Mouse (Mus musculus) right cerebral cortex, adult 2 months (tissue): ENCODE measurements around the gene Tanc2.

ENCODE experiments used
- DNase-seq, 2 experiments: peaks; one replicate each; pipeline ENCODE4 v3.0.0; 2021 to 2022; ENCODE audit warnings: low spot score in 2 of 2

The Tanc2 gene

GRCm38 (mm10) chr11:105922769-105923663 is 333.2 kb downstream of the Tanc2 start:
- DNase-seq: peak; percentile 53 to 58

- DNase-seq: peak; percentile 85 to 87
Observed at GRCm38 (mm10) chr11:105927065-105928030, 337.6 kb downstream of the Tanc2 start.

- DNase-seq: no peak
Observed at GRCm38 (mm10) chr11:105928171-105928570, 338.4 kb downstream of the Tanc2 start.

DNA sequence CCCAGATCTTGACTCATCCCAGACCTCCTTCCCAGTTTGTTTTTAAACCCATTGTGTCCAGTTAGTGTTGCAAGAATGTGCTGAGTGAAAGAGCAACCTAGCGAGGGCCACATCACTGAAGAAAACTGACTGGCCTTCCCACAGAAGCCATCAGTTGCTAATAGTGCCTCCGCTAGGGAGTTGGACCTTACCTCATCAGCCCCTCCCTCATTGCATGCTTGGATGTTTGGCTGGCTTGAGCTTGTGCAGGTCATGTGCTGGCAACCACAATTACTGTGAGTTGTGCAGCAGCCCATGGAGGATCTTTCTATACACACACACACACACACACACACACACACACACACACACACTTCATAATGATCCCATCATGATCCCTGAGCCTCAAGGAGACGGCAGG is 341.6 kb downstream of the Tanc2 start:
- no peak for DNase-seq

DNA sequence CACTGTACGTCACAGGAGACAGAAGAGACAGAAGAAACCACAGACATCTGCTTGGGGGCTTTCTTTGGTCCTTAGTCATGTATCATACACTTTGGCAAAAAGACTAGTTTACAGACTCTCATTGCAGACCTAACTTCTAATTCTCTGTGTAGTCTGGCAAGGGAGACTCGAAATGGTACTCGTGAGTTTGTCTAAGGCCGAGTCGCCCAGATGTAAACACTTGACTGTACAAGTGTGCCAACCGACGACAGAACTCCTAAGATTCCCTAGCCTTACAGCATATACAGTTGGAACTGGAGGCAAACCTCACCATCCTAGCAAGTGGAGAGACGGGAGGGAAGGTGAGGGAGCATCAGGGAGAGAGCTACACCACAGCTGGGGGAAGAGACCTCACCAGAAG is 344.0 kb downstream of the Tanc2 start:
- no peak for DNase-seq

DNA sequence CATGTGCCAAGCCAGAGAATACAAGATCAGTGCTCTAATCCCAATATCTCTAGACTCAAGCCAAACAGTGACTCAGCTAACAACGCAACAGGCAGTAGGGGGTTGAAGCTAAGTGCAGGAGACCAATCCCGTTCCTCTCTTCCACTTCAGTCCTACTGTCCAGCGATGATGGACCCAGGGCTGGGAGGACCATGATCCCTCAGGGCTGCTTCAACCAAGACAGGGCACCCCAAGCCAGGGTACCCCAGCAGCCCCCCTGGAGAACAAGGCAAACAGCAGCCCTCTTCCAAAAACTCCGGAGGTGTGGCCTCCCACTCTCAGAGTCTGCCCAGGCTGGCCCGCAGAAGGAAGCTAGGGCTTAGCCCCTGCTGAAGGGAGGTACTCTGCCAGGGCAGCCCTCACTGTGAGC is 344.5 kb downstream of the Tanc2 start:
- DNase-seq: no peak

- no peak for DNase-seq
Observed at GRCm38 (mm10) chr11:105934816-105935215, 345.0 kb downstream of the Tanc2 start.

DNA sequence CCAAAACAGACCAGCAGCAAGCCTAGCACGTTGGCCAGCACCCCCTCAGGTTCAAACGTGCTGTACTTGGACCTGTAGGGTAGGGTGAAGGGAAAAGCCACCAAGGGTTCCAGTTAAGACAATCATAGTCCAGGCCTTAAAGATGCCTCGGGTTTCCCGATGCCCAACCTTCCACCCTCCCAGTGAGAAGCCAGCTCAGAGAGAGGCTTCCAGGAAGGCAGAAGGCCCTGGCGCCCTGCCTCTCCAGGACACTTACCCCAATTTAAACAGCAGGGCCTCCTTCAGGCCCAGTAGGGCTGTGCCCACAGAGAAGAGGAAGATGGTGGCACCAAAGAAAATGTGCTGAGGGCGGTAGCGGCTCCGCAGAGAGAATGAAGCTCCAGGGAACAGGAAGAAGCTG is 345.7 kb downstream of the Tanc2 start:
- no peak for DNase-seq

DNA sequence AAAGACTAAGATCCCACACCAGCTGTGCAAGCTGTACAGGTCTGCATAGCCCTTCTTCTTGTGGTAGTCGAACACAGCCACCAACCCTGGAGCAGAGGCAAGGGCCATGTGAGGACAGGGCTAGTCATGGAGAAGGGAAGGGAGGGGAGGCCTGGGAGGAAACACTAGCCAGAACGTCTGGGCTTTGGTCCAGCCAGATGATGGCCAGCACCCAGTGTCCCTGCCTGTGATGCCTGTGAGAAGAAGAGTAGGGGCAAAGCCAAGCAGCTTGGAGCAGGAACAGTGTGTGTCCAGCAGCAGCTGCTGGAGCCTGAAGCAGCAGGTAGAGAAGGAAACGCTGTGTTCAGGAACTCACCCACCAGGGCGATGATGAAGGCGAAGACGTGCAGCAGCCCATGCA is 346.4 kb downstream of the Tanc2 start:
- peak in 1 of 2 experiments; percentile 52 for DNase-seq

DNA sequence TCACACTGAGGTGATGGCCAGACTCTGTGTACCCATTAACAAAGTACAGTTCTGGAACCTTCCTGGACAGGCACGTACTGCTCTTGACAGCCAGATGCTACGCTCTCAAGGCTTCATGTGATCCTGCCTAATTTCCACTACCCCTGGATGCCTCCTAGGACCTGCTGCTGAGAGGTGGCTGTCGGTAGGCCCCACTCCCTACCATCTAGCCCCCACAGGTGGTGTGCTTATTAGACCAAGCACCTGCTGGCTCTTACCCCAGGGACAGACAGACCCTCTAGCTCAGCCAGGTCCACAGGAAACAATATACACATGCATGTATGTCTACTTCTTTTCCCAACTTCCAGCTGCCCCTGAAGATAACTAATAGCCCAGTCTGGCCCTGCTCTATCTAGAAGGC is 347.2 kb downstream of the Tanc2 start:
- no peak for DNase-seq

- peak in 1 of 2 experiments; percentile 10 for DNase-seq
Observed at GRCm38 (mm10) chr11:105938771-105939170, 349.0 kb downstream of the Tanc2 start.

- DNase-seq: no peak
Observed at GRCm38 (mm10) chr11:105941973-105942372, 352.2 kb downstream of the Tanc2 start.

DNA sequence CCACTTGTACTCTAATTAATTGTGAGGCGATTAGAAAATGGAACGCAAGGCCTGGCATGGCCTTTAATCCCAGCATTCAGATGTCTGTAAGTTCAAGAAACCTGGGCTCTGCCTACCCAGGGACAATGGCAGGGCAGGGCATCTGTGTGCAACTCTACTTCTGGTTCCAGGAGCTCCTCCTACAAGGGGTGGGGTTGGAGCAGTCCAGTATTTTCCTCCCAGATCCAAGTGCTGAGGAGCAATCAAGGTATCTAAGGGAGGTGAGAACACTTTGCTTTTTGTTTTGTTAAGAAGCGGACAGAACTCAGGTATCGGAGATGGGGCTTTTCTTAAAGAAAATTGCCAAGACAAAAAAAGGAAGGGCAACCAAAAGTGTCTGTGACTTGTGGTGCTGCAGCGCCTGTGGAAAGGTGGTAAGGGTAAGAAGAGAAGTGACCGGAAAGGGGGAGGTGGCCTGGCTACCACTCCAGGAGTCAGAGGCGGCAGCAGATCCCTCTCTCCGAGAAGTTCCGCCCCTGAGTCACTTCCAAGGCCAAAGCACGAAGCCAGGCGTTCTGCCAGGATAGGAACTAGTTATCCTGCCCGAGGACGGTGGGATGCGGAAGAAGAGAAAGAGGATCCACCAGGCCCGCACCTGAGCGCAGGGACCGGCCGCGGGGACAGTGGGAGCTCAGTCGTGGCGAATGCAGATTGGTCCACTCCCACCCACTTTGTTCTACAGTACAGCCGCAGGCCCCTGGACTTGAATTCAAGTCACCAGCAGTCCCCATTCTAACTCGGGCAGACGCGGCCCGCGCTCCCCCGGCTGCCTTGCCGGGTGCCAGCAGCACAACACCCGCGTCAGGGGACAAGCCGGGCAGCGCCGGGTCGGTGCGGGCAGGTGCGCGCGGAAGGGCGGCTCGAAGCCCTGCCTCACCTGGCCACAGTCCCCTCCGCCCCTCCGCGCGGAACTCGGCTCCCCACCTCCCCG is 353.6 kb downstream of the Tanc2 start:
- peak in 1 of 2 experiments; percentile 32 for DNase-seq

DNA sequence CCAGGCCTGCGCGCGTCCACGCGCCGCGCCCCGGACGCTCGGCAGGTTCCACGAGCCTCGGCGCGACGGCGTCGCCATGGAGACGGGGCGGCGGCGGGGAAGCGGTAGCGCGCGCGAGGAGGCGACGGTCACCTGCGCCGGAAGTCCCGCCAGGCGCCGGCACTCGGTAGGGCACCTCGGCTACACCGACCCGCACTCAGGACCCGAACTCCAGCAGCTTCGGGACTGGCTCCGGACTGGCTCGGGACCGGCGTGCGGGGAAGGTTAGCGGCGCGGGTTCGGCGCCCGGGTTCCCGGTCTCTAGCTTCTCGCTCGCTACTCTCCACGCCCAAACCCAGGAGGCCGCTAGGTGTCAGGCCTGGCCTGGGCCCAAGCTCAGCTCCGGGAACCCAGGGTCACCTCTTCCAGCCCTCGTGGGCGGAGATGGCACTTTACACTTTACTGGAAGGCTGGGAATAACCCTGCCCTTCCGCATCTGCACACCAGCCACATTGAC is 354.4 kb downstream of the Tanc2 start:
- peak; percentile 75 to 77 for DNase-seq

DNA sequence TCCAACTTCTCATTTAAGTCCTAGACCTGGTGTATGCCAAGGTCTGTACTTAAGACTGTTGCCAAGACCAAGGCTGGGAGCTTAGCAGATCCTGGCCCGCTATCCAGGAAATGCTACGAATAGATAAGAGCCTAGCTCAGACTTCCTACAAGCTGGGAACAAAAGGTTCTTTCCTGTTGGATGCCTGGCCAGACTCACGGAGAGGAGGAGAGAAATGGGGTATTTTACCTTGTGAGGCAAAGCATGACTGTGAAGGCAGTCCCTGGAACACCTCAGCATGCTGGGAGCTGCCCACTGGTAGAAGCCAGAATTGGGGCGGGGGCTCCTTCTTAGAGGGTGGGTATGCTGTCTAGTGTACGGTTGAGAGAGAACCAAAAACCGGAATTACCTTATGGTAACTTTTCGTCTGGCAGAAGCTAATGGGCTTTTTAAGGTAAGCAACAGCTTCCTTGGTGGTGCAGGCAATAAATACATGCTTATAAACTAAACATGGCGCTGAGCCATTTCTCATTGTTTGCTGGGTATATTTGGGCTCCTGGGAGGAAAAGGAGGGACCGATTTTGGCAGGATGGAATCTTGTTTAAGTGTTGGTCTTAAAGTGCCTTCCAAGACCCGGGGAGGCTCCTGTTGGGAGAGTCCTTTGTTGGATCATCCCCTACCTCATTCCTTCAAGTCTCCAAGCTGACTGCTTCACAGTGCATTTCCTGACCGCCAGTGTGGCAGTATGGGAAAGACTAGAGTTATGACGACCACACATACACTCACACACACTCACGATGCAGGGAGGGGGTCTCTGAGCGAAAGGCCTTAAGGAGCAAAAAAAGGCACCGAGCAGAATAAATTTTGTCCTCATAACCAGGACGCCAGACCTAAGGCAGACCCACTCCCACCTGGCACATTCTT is 355.2 kb downstream of the Tanc2 start:
- peak in 1 of 2 experiments; percentile 17 for DNase-seq

- DNase-seq: no peak
Observed at GRCm38 (mm10) chr11:105946694-105947154, 356.9 kb downstream of the Tanc2 start.

DNA sequence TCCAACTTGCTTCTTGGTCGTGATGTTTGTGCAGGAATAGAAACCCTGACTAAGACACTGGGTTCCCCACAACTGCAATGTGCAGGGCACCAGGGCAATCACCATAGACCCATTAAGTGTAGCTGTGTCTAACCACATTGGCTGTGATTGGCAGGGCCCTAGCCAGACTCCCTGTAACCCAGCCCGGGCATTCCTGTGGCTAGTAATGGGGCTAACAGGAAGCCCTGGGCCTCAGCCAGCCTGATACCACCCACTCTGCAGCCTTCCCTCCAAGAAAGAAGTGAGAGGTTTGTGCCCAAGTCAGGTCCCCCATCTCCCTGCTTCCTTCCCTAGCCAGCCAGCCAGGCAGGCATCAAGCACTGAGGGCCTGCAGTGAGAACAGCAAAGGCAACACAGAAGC is 358.5 kb downstream of the Tanc2 start:
- DNase-seq: no peak

DNA sequence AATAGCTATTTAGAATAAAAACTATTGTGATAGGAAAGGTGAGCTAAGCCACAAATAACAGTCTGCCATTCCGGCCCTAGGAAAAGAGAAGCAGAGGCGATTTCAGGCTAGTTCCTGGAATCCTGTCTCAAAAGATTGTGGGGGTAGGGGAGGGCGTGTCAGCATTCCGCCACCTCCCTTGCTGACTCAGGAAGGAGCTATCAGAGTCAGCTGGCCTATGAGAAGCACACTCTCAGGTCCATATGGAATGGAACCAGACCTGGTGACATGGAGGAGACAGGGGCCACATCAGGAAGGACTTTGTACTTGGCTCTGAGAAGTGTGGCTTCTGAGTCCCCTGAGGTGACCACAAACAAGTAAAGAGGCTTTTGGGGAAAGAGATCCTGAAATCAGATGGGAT is 360.7 kb downstream of the Tanc2 start:
- DNase-seq: no peak

GRCm38 (mm10) chr11:105951601-105952044 is 361.8 kb downstream of the Tanc2 start:
- DNase-seq: no peak

DNA sequence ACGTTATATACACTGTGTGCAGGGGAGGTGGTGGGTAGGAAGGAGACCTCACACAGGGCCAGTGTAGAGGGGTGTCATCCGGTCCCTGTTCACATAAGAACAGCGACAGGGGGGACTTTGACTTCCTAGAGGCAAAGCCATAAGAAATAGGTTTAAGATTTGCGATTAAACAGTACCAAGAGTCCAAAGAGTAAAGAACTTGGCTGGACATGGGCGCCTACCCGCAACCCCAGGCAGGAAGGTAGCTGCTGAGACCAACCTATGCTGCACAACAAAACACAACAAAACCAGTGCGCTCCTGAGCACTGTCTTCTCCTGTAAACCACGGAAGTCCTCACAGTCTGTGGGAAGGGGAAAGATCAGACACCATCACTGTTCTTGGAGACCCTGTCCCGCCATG is 362.3 kb downstream of the Tanc2 start:
- DNase-seq: no peak
